Mouse (Mus musculus) urinary bladder, adult 2 months (tissue): Measurements from ENCODE around the gene Gm19935. TPM values are rescaled to one million over a fixed set of nuclear protein-coding genes. Genes with fewer than 3 reads are reported as not detected.

Experiments used
- DNase-seq: peaks from one replicate; pipeline ENCODE4 v3.0.0; 2022; ENCODE audit warnings: low spot score
- polyA plus RNA-seq: library from polyadenylated mRNA; depleted of rRNA; stranded (reverse); fragments of >200 nt; gene quantifications from 2 replicates; pipeline ENCODE4 v1.2.3, GENCODE M21; 2012; rRNA removed

The Gm19935 gene
- polyA plus RNA-seq, 1 experiment = 0.34 TPM

GRCm38 (mm10) chr8:90829825-90830224 lies 12.6 kb upstream of the Gm19935 start:
- no peak for DNase-seq

- DNase-seq = no peak
These were observed 12.0 kb upstream of the Gm19935 start for GRCm38 (mm10) chr8:90828987-90829740.

GRCm38 (mm10) chr8:90828181-90828986 lies 11.2 kb upstream of the Gm19935 start, which contains the start of gene Chd9:
Chd9 (plus strand) TSS chr8:90828352.
- DNase-seq = peak; percentile 95

GRCm38 (mm10) chr8:90825459-90825871 lies 8.3 kb upstream of the Gm19935 start:
- peak; percentile 39 for DNase-seq

- no peak for DNase-seq
These were observed 5.2 kb upstream of the Gm19935 start for GRCm38 (mm10) chr8:90822443-90822842.

- DNase-seq = no peak
These were observed 3.1 kb upstream of the Gm19935 start for GRCm38 (mm10) chr8:90820321-90820696.

GRCm38 (mm10) chr8:90819561-90820320 lies 2.5 kb upstream of the Gm19935 start:
- DNase-seq = no peak

- no peak for DNase-seq
These were observed 921 bp downstream of the Gm19935 start for GRCm38 (mm10) chr8:90816061-90816882.

- no peak for DNase-seq
These were observed 3.4 kb downstream of the Gm19935 start for GRCm38 (mm10) chr8:90813602-90814320.

GRCm38 (mm10) chr8:90799473-90799872 lies 17.7 kb downstream of the Gm19935 start:
- no peak for DNase-seq

- peak; percentile 30 for DNase-seq
These were observed 22.0 kb downstream of the Gm19935 start for GRCm38 (mm10) chr8:90794990-90795861.

- DNase-seq = no peak
These were observed 23.5 kb downstream of the Gm19935 start for GRCm38 (mm10) chr8:90793710-90794109.

- DNase-seq = no peak
These were observed 25.6 kb downstream of the Gm19935 start for GRCm38 (mm10) chr8:90791616-90792015.

GRCm38 (mm10) chr8:90769791-90770190 lies 47.4 kb downstream of the Gm19935 start:
- DNase-seq = no peak

Other genes starting within 250 kb of the Gm19935 start
- gene Chd9, start 11.0 kb upstream of the Gm19935 start, polyA plus RNA-seq = 125 and 145 TPM in 2 replicates